ENCODE assay signal across 9 mouse cellular contexts in the genomic region with DNA sequence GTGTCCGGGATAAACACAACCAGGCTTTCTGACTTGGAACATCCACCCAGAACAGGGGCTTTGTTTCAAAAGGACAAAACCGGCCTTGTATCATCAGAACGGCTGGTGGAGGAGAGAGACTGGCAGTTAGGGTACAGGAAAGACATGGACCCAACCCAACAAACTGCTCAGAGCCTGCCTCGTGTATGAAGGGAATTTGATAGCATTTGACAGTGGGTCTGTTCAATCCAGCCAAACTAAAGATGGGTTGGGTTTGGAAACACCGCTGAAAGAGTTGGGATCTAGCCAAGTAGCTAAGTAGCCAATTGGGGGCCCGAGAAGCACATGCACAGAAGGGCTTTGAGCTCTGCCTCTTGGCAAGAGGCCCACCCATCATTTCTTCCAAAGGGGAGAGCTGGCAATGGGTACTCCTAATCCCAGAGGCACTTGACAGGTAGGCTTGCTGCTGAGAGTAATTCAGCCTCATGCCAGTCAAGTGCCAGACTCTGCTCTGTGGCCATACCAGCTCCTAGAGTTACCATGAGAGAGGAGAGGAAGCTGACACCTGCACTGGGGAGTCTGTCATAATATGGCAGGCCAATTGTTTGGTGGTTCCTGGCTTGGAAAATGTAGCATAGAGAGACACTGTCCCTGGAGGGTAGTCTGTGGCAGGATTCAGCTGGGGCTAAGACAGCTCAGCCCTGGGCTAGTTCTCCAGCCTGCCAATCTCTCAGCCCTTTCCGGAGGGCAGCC.
DNase-seq lines count a peak whose midpoint lies in the region; ATAC-seq and TF ChIP-seq lines count a peak whose summit lies in the region.
"Had no signal": no experiment of that assay in that cellular context is flagged by ENCODE, and none has a peak within 500 bp of the region (broad histone marks: within the 10 kb centered on the region; RNA-seq: fewer than 3 reads in every experiment).

No protein-coding gene starts in this region.

- H3K36me3 ChIP-seq in lung, embryonic 14.5 days (ENCODE audit: insufficient read depth): no peaks in the 10 kb centered on the region
- no peaks in the 10 kb centered on the region for H3K36me3 ChIP-seq in hindbrain, postnatal 0 days (ENCODE audit: insufficient read depth, low read length)
- H3K36me3 ChIP-seq: liver, embryonic 13.5 days had no signal

- no peak overlapping the region for H3K9ac ChIP-seq in lung, embryonic 14.5 days
- no peak overlapping the region for H3K9ac ChIP-seq in hindbrain, postnatal 0 days (replicated peaks; ENCODE audit: low read length)
- H3K9ac ChIP-seq: liver, embryonic 13.5 days had no signal

- no peaks in the 10 kb centered on the region for H3K9me3 ChIP-seq in lung, embryonic 14.5 days (ENCODE audit: low read depth, low read length)
- H3K9me3 ChIP-seq in hindbrain, postnatal 0 days (ENCODE audit: low read length): no peaks in the 10 kb centered on the region
- H3K9me3 ChIP-seq: liver, embryonic 13.5 days had no signal

- H3K4me1 ChIP-seq in lung, embryonic 14.5 days (ENCODE audit: insufficient read depth): 0 out of 2 replicates have a peak, but pooled peaks cover 8% of the 10 kb centered on the region
- H3K4me1 ChIP-seq in hindbrain, postnatal 0 days (ENCODE audit: insufficient read depth, low read length): no peaks in the 10 kb centered on the region
- H3K4me1 ChIP-seq: liver, embryonic 13.5 days had no signal

- no peak overlapping the region for H3K4me3 ChIP-seq in lung, embryonic 14.5 days (ENCODE audit: low read depth, low read length)
- no peak overlapping the region for H3K4me3 ChIP-seq in hindbrain, postnatal 0 days (ENCODE audit: low read length)
- H3K4me3 ChIP-seq: liver, embryonic 13.5 days had no signal

- WGBS in lung, embryonic 14.5 days: 43% methylated on average over 7 of the region's 7 CpGs
- WGBS in hindbrain, postnatal 0 days: 30% methylated on average over 7 of the region's 7 CpGs

- no peak overlapping the region for H3K4me2 ChIP-seq in lung, embryonic 14.5 days
- no peak overlapping the region for H3K4me2 ChIP-seq in hindbrain, postnatal 0 days (ENCODE audit: low read depth, low read length)
- H3K4me2 ChIP-seq: liver, embryonic 13.5 days had no signal

- DNase-seq in lung, embryonic 14.5 days: peak; percentile 82
- no peak for DNase-seq in lung, postnatal 36 days
- DNase-seq in cerebellum, postnatal 4 days (ENCODE audit: low spot score in 2 of 2): peak; percentile 32 to 89
- DNase-seq in hindbrain, postnatal 0 days (ENCODE audit: low spot score): peak; percentile 94
- DNase-seq in right cerebral cortex, postnatal 14 days: peak; percentile 7
- no peak for DNase-seq in urinary bladder, postnatal 25 days (ENCODE audit: low spot score)
- no peak for DNase-seq in urinary bladder, adult 18-20 months (ENCODE audit: low spot score in 2 of 2)
- DNase-seq: liver, embryonic 13.5 days had no signal

- no peaks in the 10 kb centered on the region for H3K27me3 ChIP-seq in lung, embryonic 14.5 days (ENCODE audit: insufficient read depth, low read length)
- no peaks in the 10 kb centered on the region for H3K27me3 ChIP-seq in hindbrain, postnatal 0 days (ENCODE audit: insufficient read depth, low read length)
- H3K27me3 ChIP-seq: liver, embryonic 13.5 days had no signal

- peak; percentile 77 for ATAC-seq in lung, embryonic 14.5 days (ENCODE audit: insufficient read depth)
- ATAC-seq in hindbrain, postnatal 0 days: peak; percentile 96
- ATAC-seq in monocyte, adult 5-6 weeks (replicated peaks; ENCODE audit: insufficient number of reproducible peaks, low FRiP score, low TSS enrichment, poor library complexity, severe bottlenecking): no peak

- H3K27ac ChIP-seq in lung, embryonic 14.5 days (ENCODE audit: low read depth): 0 out of 2 replicates have a peak overlapping the region, but pooled peaks have one; percentile 7
- H3K27ac ChIP-seq in hindbrain, postnatal 0 days: peak overlapping the region; percentile 60
- H3K27ac ChIP-seq: liver, embryonic 13.5 days had no signal

- TF ChIP-seq CTCF in lung, embryonic 14.5 days (IDR thresholded peaks at IDR 0.05; ENCODE audit: low read depth): no peak
- no peak for TF ChIP-seq CTCF in hindbrain, postnatal 0 days (IDR thresholded peaks at IDR 0.05; ENCODE audit: low read depth)

Comparison
In these comparisons a context has a peak if more than half of its experiments do, and no peak if none do; other contexts are left out.
1. DNase-seq: peak in lung, embryonic 14.5 days (single experiment), cerebellum, postnatal 4 days (2 of 2), hindbrain, postnatal 0 days (single experiment) and right cerebral cortex, postnatal 14 days (single experiment); none in lung, postnatal 36 days (single experiment), urinary bladder, postnatal 25 days (single experiment) and urinary bladder, adult 18-20 months (0 of 2).